Mouse (Mus musculus) cortical plate, adult 2 months (tissue): ENCODE results near the gene Gm45233.

Experiments
- CTCF ChIP-seq: fragments of 200-500 bp; IDR thresholded peaks from 2 replicates; pipeline ENCODE4 v1.5.1; 2011; ENCODE audit warnings: mild to moderate bottlenecking, control low read depth, low read length; ENCODE audit not compliant: insufficient read depth; ENCODE audit errors: extremely low read depth
- POLR2A ChIP-seq: fragments of 200-500 bp; IDR thresholded peaks from 2 replicates; pipeline ENCODE4 v1.6.1; 2011; ENCODE audit warnings: mild to moderate bottlenecking, low read length, control low read depth; ENCODE audit not compliant: insufficient read depth; ENCODE audit errors: extremely low read depth

GRCm38 (mm10) chr7:43482090-43482716, 38.3 kb downstream of the Gm45233 start:
- TF ChIP-seq POLR2A, result no peak
- no peak for TF ChIP-seq CTCF
